Mouse (Mus musculus) midbrain, embryonic 10.5 days (tissue): ENCODE data around the gene Myd88. TPM values are rescaled to one million over a fixed set of nuclear protein-coding genes. Genes with fewer than 3 reads are reported as not detected.

Experiments
- DNase-seq: peaks from one replicate; pipeline ENCODE4 v3.0.0-alpha.2; 2017; ENCODE audit warnings: low spot score
- H3K27ac ChIP-seq: fragments of 300-500 bp; sonication (generic); replicated peaks from 2 replicates; pipeline ENCODE4 v1.5.1; 2016; ENCODE audit warnings: mild to moderate bottlenecking
- H3K27me3 ChIP-seq: fragments of 300-500 bp; sonication (generic); 2 replicates; pipeline ENCODE4 v1.6.1; 2016; ENCODE audit warnings: low read depth, mild to moderate bottlenecking; ENCODE audit not compliant: poor library complexity, severe bottlenecking
- H3K36me3 ChIP-seq: fragments of 300-500 bp; sonication (generic); 2 replicates; pipeline ENCODE4 v1.6.1; 2016; ENCODE audit warnings: mild to moderate bottlenecking, moderate library complexity
- H3K4me1 ChIP-seq: fragments of 300-500 bp; sonication (generic); 2 replicates; pipeline ENCODE4 v1.6.1; 2016
- H3K4me3 ChIP-seq: fragments of 300-500 bp; sonication (generic); 2 replicates; pipeline ENCODE4 v1.5.1; 2016; ENCODE audit warnings: mild to moderate bottlenecking, moderate library complexity
- H3K9me3 ChIP-seq: fragments of 300-500 bp; sonication (generic); replicated peaks from 2 replicates; pipeline ENCODE4 v1.6.1; 2016; ENCODE audit warnings: mild to moderate bottlenecking
- WGBS: fragments of 180-500 bp; shearing (Covaris S2); methylation state at CpG from one replicate; pipeline ENCODE4 v1.1.7; 2016; 5-methylcytosine and 5-hydroxymethylcytosine counted together
- polyA plus RNA-seq: library from polyadenylated mRNA; unstranded; fragments of >200 nt; fragmentation: Nextera tagmentation; extraction: Ambion mirVana; gene quantifications from 2 replicates; pipeline ENCODE4 v1.2.1, GENCODE M21; 2016

The Myd88 gene
- polyA plus RNA-seq, 1 experiment from 2014 or later = 8.2 TPM

- DNase-seq = no peak
- peak overlapping the region; percentile 96 for H3K4me3 ChIP-seq
- H3K9me3 ChIP-seq = no peaks in the 10 kb centered on the region
- 86% methylated on average over 7 of the region's 7 CpGs for WGBS
- no peaks in the 10 kb centered on the region for H3K27me3 ChIP-seq
- H3K36me3 ChIP-seq = peaks cover 4% of the 10 kb centered on the region
- H3K4me1 ChIP-seq = peaks cover 28% of the 10 kb centered on the region
- no peak overlapping the region for H3K27ac ChIP-seq
Measured at GRCm38 (mm10) chr9:119320446-119320845, 20.8 kb downstream of the Myd88 start.

DNA sequence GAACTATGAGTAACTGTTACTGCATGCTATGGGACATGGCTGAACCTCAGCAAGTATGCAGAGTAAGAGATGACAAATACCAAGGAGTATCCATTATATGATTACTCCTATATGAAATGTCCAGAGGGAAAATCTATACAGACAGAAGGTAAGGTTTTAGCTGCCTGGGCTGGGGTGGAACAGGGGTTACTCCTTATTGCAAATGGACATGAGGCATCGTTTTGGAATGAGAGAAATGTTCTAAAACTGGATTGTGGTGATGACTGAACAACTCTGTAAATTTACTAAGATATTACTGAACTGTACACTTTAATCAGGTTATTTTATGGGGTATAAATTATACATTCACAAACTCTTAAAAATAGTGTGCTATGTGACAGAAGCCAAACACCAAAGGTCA is 22.3 kb downstream of the Myd88 start:
- H3K27me3 ChIP-seq = no peaks in the 10 kb centered on the region
- 92% methylated on average over 1 of the region's 1 CpGs for WGBS
- no peaks in the 10 kb centered on the region for H3K9me3 ChIP-seq
- H3K4me3 ChIP-seq = no peak overlapping the region
- H3K27ac ChIP-seq = no peak overlapping the region
- H3K4me1 ChIP-seq = peaks cover 27% of the 10 kb centered on the region
- H3K36me3 ChIP-seq = peaks cover 5% of the 10 kb centered on the region
- DNase-seq = no peak

- WGBS = 96% methylated on average over 10 of the region's 10 CpGs
- no peaks in the 10 kb centered on the region for H3K27me3 ChIP-seq
- H3K36me3 ChIP-seq = peaks cover 7% of the 10 kb centered on the region
- no peaks in the 10 kb centered on the region for H3K4me1 ChIP-seq
- no peak overlapping the region for H3K4me3 ChIP-seq
- no peak for DNase-seq
- no peak overlapping the region for H3K27ac ChIP-seq
- no peaks in the 10 kb centered on the region for H3K9me3 ChIP-seq
Measured at GRCm38 (mm10) chr9:119313096-119313495, 28.1 kb downstream of the Myd88 start.

DNA sequence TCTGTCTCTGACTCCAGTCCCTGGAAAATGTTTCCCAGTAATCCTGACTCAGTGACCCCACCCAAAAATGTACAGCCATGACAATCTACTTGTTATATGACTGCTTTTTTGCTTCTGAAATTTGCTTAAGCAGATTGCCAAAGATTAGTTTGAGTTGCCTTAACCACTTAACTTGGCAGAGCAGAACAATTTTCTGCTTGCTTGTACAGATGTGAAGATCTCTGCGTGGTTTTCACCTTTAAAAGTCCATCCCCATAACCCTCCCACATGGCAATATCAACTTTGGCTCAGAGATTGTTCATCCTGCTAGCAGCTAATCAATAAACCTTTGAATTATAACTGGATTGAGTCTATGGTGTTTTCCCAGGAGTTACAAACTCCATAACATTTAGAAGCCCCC is 32.1 kb downstream of the Myd88 start:
- Histone ChIP-seq H3K4me1 (no peaks in the 10 kb centered on the region), H3K27ac (no peak overlapping the region), H3K36me3 (peaks cover 11% of the 10 kb centered on the region; the same call in 1 of the 2 replicates), H3K4me3 (no peak overlapping the region), H3K27me3 (no peaks in the 10 kb centered on the region), H3K9me3 (no peaks in the 10 kb centered on the region)
- DNase-seq = no peak
- WGBS = 94% methylated on average over 1 of the region's 1 CpGs

DNA sequence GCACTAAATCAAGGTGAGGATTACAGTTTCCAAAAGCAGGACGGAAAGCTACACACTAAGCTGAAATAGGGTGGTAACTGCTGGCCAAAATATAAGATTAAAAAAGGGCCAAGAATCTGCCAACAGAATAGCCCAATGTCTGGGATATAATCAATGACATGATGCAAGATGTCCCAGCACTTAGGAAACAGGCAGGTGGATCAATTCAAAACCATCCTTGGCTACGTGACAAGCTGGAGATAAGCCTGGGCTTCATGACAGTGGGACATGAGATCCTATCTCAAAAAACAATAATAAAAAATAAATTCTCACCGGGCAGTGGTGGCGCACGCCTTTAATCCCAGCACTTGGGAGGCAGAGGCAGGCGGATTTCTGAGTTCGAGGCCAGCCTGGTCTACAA is 35.3 kb downstream of the Myd88 start:
- Histone ChIP-seq H3K36me3 (peaks cover 34% of the 10 kb centered on the region), H3K9me3 (no peaks in the 10 kb centered on the region), H3K4me3 (no peak overlapping the region), H3K27ac (no peak overlapping the region), H3K4me1 (no peaks in the 10 kb centered on the region), H3K27me3 (no peaks in the 10 kb centered on the region)
- 94% methylated on average over 7 of the region's 7 CpGs for WGBS
- DNase-seq = no peak

DNA sequence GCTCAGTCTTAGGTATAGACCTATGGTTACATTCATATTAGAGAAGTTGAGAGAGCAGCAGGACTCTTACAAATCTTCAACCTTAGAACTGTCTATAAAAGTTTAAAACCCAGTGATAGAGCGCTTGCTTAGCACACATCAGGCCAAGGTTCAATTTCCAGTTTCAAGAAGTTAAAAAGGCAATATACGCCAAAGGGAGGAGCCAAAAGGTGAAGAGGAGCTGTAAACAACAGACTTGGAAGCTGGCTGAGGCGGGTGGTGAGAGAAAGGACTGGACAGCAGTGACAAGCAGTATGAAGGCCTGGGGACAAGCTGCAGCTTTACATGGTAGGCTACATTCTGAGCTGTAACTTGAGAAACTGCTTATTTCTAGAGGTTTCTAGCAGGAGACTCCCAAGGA is 42.6 kb downstream of the Myd88 start:
- WGBS = 92% methylated on average over 3 of the region's 3 CpGs
- H3K9me3 ChIP-seq = no peaks in the 10 kb centered on the region
- no peak overlapping the region for H3K27ac ChIP-seq
- H3K4me3 ChIP-seq = no peak overlapping the region
- H3K4me1 ChIP-seq = no peaks in the 10 kb centered on the region
- no peak for DNase-seq
- no peaks in the 10 kb centered on the region for H3K27me3 ChIP-seq
- peaks cover 40% of the 10 kb centered on the region for H3K36me3 ChIP-seq

GRCm38 (mm10) chr9:119297696-119298095 is 43.5 kb downstream of the Myd88 start:
- 87% methylated on average over 6 of the region's 6 CpGs for WGBS
- no peaks in the 10 kb centered on the region for H3K27me3 ChIP-seq
- H3K4me3 ChIP-seq = no peak overlapping the region
- H3K4me1 ChIP-seq = no peaks in the 10 kb centered on the region
- no peak overlapping the region for H3K27ac ChIP-seq
- H3K9me3 ChIP-seq = no peaks in the 10 kb centered on the region
- peaks cover 37% of the 10 kb centered on the region for H3K36me3 ChIP-seq
- no peak for DNase-seq

GRCm38 (mm10) chr9:119290791-119291190 is 50.4 kb downstream of the Myd88 start:
- Histone ChIP-seq H3K4me1 (no peaks in the 10 kb centered on the region), H3K9me3 (no peaks in the 10 kb centered on the region), H3K36me3 (peaks cover 43% of the 10 kb centered on the region), H3K27me3 (no peaks in the 10 kb centered on the region), H3K4me3 (no peak overlapping the region), H3K27ac (no peak overlapping the region)
- 88% methylated on average over 3 of the region's 3 CpGs for WGBS
- no peak for DNase-seq

Other genes starting within 250 kb of the Myd88 start
- 21.8 and 29.2 TPM in 2 replicates for gene Plcd1, start 247.9 kb downstream of the Myd88 start, polyA plus RNA-seq
- 0.58 and 0.82 TPM in 2 replicates for gene Dlec1, start 238.9 kb downstream of the Myd88 start, polyA plus RNA-seq
- 1.5 and 1.9 TPM in 2 replicates for gene Acaa1b, start 184.3 kb downstream of the Myd88 start, polyA plus RNA-seq
- not detected in 2 replicates for gene Gm47289, start 182.2 kb downstream of the Myd88 start, polyA plus RNA-seq
- not detected in 2 replicates for gene Slc22a13, start 132.3 kb downstream of the Myd88 start, polyA plus RNA-seq
- 14.4 and 15.0 TPM in 2 replicates for gene Oxsr1, start 19.0 kb downstream of the Myd88 start, polyA plus RNA-seq
- gene Acaa1a, start 1.7 kb downstream of the Myd88 start, polyA plus RNA-seq = 75.5 and 82.4 TPM in 2 replicates
- 6.9 and 7.7 TPM in 2 replicates for gene Xylb, start 16.0 kb upstream of the Myd88 start, polyA plus RNA-seq
- not detected in 2 replicates for gene Slc22a14, start 24.1 kb upstream of the Myd88 start, polyA plus RNA-seq
- 63.7 and 69.9 TPM in 2 replicates for gene Acvr2b, start 60.7 kb upstream of the Myd88 start, polyA plus RNA-seq
- 36.5 and 37.5 TPM in 2 replicates for gene Exog, start 103.5 kb upstream of the Myd88 start, polyA plus RNA-seq
- gene Scn5a, start 237.6 kb upstream of the Myd88 start, polyA plus RNA-seq = 0.12 and 0.22 TPM in 2 replicates